Mouse (Mus musculus) heart, postnatal 0 days (tissue): ENCODE measurements at regions not wholly inside any gene's neighbourhood (a gene's known extent, or its start where the extent isn't known, plus 50 kb on each side); places are given as distances from the start of the nearest gene placed in this dataset.

Experiments
- ATAC-seq: fragments of 200-750 bp; cut with Nextera tagmentation; 2 replicates; pipeline ENCODE4 v1.8.0; 2017; ENCODE audit warnings: low read depth, moderate number of reproducible peaks, moderate library complexity; ENCODE audit not compliant: insufficient read depth
- DNase-seq: peaks from one replicate; pipeline ENCODE4 v3.0.0-alpha.2; 2016; ENCODE audit warnings: low spot score
- H3K27ac ChIP-seq: fragments of 300-500 bp; sonication (generic); 2 replicates; pipeline ENCODE4 v1.5.1; 2014; ENCODE audit warnings: low read depth, mild to moderate bottlenecking
- H3K27me3 ChIP-seq: fragments of 300-500 bp; sonication (generic); 2 replicates; pipeline ENCODE4 v1.6.1; 2014; ENCODE audit warnings: low read length, mixed read lengths; ENCODE audit not compliant: control insufficient read depth, insufficient read depth
- H3K36me3 ChIP-seq: fragments of 300-500 bp; sonication (generic); replicated peaks from 2 replicates; pipeline ENCODE4 v1.6.1; 2014; ENCODE audit warnings: low read length, mixed read lengths; ENCODE audit not compliant: control insufficient read depth, insufficient read depth
- H3K4me1 ChIP-seq: fragments of 300-500 bp; sonication (generic); 2 replicates; pipeline ENCODE4 v1.6.1; 2014; ENCODE audit warnings: antibody characterized with exemption; ENCODE audit not compliant: control insufficient read depth, insufficient read depth
- H3K4me2 ChIP-seq: fragments of 300-500 bp; sonication (generic); 2 replicates; pipeline ENCODE4 v1.6.1; 2014; ENCODE audit warnings: low read depth, mild to moderate bottlenecking, low read length, moderate library complexity
- H3K4me3 ChIP-seq: fragments of 300-500 bp; sonication (generic); 2 replicates; pipeline ENCODE4 v1.5.1; 2014; ENCODE audit warnings: low read depth, low read length
- H3K9ac ChIP-seq: fragments of 300-500 bp; sonication (generic); replicated peaks from 2 replicates; pipeline ENCODE4 v1.6.1; 2014; ENCODE audit warnings: low read depth, low read length, mixed read lengths
- H3K9me3 ChIP-seq: fragments of 300-500 bp; sonication (generic); replicated peaks from 2 replicates; pipeline ENCODE4 v1.6.1; 2016; ENCODE audit warnings: low read length; ENCODE audit not compliant: control insufficient read depth
- CTCF ChIP-seq: IDR thresholded peaks from 2 replicates; pipeline ENCODE4 v1.5.1; 2016; ENCODE audit warnings: antibody characterized with exemption, control low read depth, low read depth
- EP300 ChIP-seq: IDR thresholded peaks from 2 replicates; pipeline ENCODE4 v1.6.1; 2016; ENCODE audit warnings: antibody characterized with exemption, low read depth
- WGBS: fragments of 180-500 bp; shearing (Covaris S2); extraction: QIAGEN DNeasy Blood & Tissue Kit; methylation state at CpG from one replicate; pipeline ENCODE4 v1.1.7; 2014; 5-methylcytosine and 5-hydroxymethylcytosine counted together

- H3K4me2 ChIP-seq, result no peak overlapping the region
- H3K9me3 ChIP-seq, result no peaks in the 10 kb centered on the region
- ATAC-seq (no peak), DNase-seq (no peak)
- no peak for TF ChIP-seq EP300
- H3K27me3 ChIP-seq, result no peaks in the 10 kb centered on the region
- no peak overlapping the region for H3K27ac ChIP-seq
- H3K36me3 ChIP-seq, result no peaks in the 10 kb centered on the region
- H3K4me1 ChIP-seq, result no peaks in the 10 kb centered on the region
- no peak overlapping the region for H3K4me3 ChIP-seq
- H3K9ac ChIP-seq, result no peak overlapping the region
- WGBS, result 58% methylated on average over 3 of the region's 3 CpGs
Observed at GRCm38 (mm10) chr6:140874831-140875230, 145.7 kb downstream of the Gm11077 start.

- Histone ChIP-seq H3K36me3 (no peaks in the 10 kb centered on the region), H3K9ac (no peak overlapping the region), H3K4me2 (no peak overlapping the region), H3K27me3 (no peaks in the 10 kb centered on the region), H3K27ac (no peak overlapping the region), H3K9me3 (no peaks in the 10 kb centered on the region), H3K4me1 (no peaks in the 10 kb centered on the region), H3K4me3 (no peak overlapping the region)
- ATAC-seq, result no peak
- DNase-seq, result no peak
- no peak for TF ChIP-seq EP300
- TF ChIP-seq CTCF, result no peak
Observed at GRCm38 (mm10) chr6:140883651-140884050, 154.6 kb downstream of the Gm11077 start.

DNA sequence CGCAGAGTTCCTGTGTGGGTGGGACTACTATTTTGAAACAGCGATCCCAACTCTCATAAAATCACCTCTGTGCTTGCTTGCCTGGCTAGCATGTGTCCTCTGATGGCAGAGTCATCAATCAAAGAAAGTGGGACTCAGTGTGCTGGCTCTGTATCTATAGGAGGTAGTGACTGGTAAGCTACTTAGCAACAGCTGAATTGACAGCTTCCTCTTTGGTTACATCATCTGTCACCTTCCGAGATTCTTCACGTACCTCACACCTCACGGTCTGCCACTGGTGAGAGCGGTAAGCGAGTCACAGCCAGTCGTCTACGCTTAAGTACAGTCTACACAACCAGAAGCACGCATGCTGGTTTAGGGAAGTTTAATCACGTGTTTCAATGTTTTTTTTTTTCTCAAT lies 159.5 kb downstream of the Gm11077 start:
- WGBS, result 18% methylated on average over 11 of the region's 11 CpGs
- ATAC-seq, result no peak
- Histone ChIP-seq H3K4me1 (no peaks in the 10 kb centered on the region), H3K27ac (no peak overlapping the region), H3K36me3 (no peaks in the 10 kb centered on the region), H3K4me3 (no peak overlapping the region), H3K9me3 (no peaks in the 10 kb centered on the region), H3K4me2 (peak overlapping the region; percentile 40), H3K9ac (no peak overlapping the region), H3K27me3 (no peaks in the 10 kb centered on the region)
- no peak for TF ChIP-seq EP300
- no peak for TF ChIP-seq CTCF
- no peak for DNase-seq

DNA sequence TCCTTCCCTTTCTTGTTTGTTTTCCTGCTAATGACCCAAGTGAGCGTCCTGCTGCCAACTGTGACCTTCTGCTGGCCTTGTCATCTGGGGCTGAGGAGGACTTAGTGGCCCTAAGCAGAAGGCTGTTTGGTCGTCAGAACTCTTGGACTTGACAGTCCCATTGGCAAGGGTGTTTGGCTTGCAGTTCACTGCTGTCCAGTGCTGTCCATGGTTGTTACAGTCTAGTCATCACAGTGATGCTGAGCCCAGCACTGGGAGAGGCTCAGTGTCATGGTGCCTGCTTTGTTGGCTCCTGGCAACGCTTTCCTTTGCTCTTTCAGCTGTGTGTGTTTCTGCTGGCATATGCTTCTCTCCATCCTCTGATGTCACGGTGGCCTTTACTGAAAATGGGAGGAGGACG lies 161.0 kb downstream of the Gm11077 start:
- DNase-seq, result no peak
- Histone ChIP-seq H3K27ac (no peak overlapping the region), H3K4me3 (no peak overlapping the region), H3K27me3 (no peaks in the 10 kb centered on the region), H3K9ac (no peak overlapping the region), H3K36me3 (no peaks in the 10 kb centered on the region), H3K4me1 (no peaks in the 10 kb centered on the region), H3K4me2 (no peak overlapping the region), H3K9me3 (no peaks in the 10 kb centered on the region)
- WGBS, result 69% methylated on average over 5 of the region's 5 CpGs
- TF ChIP-seq CTCF, result no peak
- no peak for TF ChIP-seq EP300
- no peak for ATAC-seq

GRCm38 (mm10) chr6:140890591-140890990 lies 161.5 kb downstream of the Gm11077 start:
- WGBS, result 73% methylated on average over 2 of the region's 2 CpGs
- H3K36me3 ChIP-seq, result no peaks in the 10 kb centered on the region
- H3K9me3 ChIP-seq, result no peaks in the 10 kb centered on the region
- DNase-seq (no peak), ATAC-seq (no peak)
- H3K4me1 ChIP-seq, result no peaks in the 10 kb centered on the region
- TF ChIP-seq CTCF, result no peak
- no peak for TF ChIP-seq EP300
- H3K9ac ChIP-seq, result no peak overlapping the region
- no peak overlapping the region for H3K27ac ChIP-seq
- no peaks in the 10 kb centered on the region for H3K27me3 ChIP-seq
- H3K4me3 ChIP-seq, result no peak overlapping the region
- H3K4me2 ChIP-seq, result no peak overlapping the region

GRCm38 (mm10) chr6:140894467-140894866 lies 165.4 kb downstream of the Gm11077 start:
- WGBS, result 63% methylated on average over 11 of the region's 11 CpGs
- Histone ChIP-seq H3K9ac (no peak overlapping the region), H3K27ac (no peak overlapping the region), H3K4me1 (no peaks in the 10 kb centered on the region), H3K27me3 (no peaks in the 10 kb centered on the region), H3K36me3 (no peaks in the 10 kb centered on the region), H3K9me3 (no peaks in the 10 kb centered on the region), H3K4me2 (no peak overlapping the region), H3K4me3 (no peak overlapping the region)
- ATAC-seq (no peak), DNase-seq (no peak)
- TF ChIP-seq CTCF (no peak), EP300 (no peak)
